In genomic region chr13:51845591-51846191, GRCm38 (mm10) we compare ENCODE assay signal across 7 mouse cellular contexts. TPM values are rescaled to one million over a fixed set of nuclear protein-coding genes. Genes with fewer than 3 reads are reported as not detected.
DNase-seq lines count a peak whose midpoint lies in the region; ATAC-seq and TF ChIP-seq lines count a peak whose summit lies in the region.

No protein-coding gene starts in this region.

- no peaks in the 10 kb centered on the region for H3K36me3 ChIP-seq in limb, embryonic 10.5 days
- H3K36me3 ChIP-seq in midbrain, embryonic 13.5 days: no peaks in the 10 kb centered on the region
- H3K36me3 ChIP-seq in small intestine, adult 2 months (ENCODE audit: control insufficient read depth, insufficient read depth, low read length): 0 out of 2 replicates have a peak, but pooled peaks cover 3% of the 10 kb centered on the region

- peaks cover 30% of the 10 kb centered on the region for H3K27me3 ChIP-seq in limb, embryonic 10.5 days (ENCODE audit: low read depth, poor library complexity, severe bottlenecking)
- peaks cover 47% of the 10 kb centered on the region for H3K27me3 ChIP-seq in midbrain, embryonic 13.5 days
- no peaks in the 10 kb centered on the region for H3K27me3 ChIP-seq in small intestine, adult 2 months (ENCODE audit: control insufficient read depth, insufficient read depth, low read length)

- H3K4me2 ChIP-seq in midbrain, embryonic 13.5 days (replicated peaks): peak overlapping the region; percentile 87

- under 1% methylated on average over 45 of the region's 45 CpGs for WGBS in limb, embryonic 10.5 days
- WGBS in midbrain, embryonic 13.5 days: under 1% methylated on average over 41 of the region's 45 CpGs
- 1% methylated on average over 45 of the region's 45 CpGs for WGBS in small intestine, adult 2 months

- H3K4me3 ChIP-seq in limb, embryonic 10.5 days: peak overlapping the region; percentile 67
- H3K4me3 ChIP-seq in midbrain, embryonic 13.5 days (replicated peaks): peak overlapping the region; percentile 65
- H3K4me3 ChIP-seq in small intestine, adult 2 months (ENCODE audit: low read depth, low read length): peak overlapping the region; percentile 77

- peak overlapping the region; percentile 87 for H3K27ac ChIP-seq in limb, embryonic 10.5 days
- peak overlapping the region; percentile 93 for H3K27ac ChIP-seq in midbrain, embryonic 13.5 days
- peak overlapping the region; percentile 84 for H3K27ac ChIP-seq in small intestine, adult 2 months (ENCODE audit: insufficient read depth, low read depth, low read length)

- peak overlapping the region; percentile 62 for H3K9ac ChIP-seq in midbrain, embryonic 13.5 days (replicated peaks)

- peaks cover 85% of the 10 kb centered on the region for H3K4me1 ChIP-seq in limb, embryonic 10.5 days
- peaks cover 80% of the 10 kb centered on the region for H3K4me1 ChIP-seq in midbrain, embryonic 13.5 days (replicated peaks)
- H3K4me1 ChIP-seq in small intestine, adult 2 months (ENCODE audit: control insufficient read depth, insufficient read depth, insufficient read length, low read length): peaks cover 11% of the 10 kb centered on the region

- DNase-seq in adrenal gland, adult (ENCODE audit: inconsistent age in 2 of 2, low spot score in 1 of 2): peak; percentile 90 to 95
- peak; percentile 94 for DNase-seq in embryo, embryonic 11 days
- peak; percentile 74 to 87 for DNase-seq in gastrocnemius, postnatal 4 days (ENCODE audit: low spot score in 2 of 2)
- DNase-seq in kidney, adult 11 months: peak; percentile 76
- peak; percentile 92 for DNase-seq in limb, embryonic 10.5 days (ENCODE audit: low spot score)

- peak; percentile 83 for TF ChIP-seq CTCF in small intestine, adult 2 months (IDR thresholded peaks at IDR 0.05; ENCODE audit: extremely low read depth, insufficient read length, insufficient replicate concordance, low read depth, low read length)

- TF ChIP-seq POLR2A in small intestine, adult 2 months (IDR thresholded peaks at IDR 0.05; ENCODE audit: low read depth, low read length): peak; percentile 17; the same call in 1 of the 2 replicates

- H3K9me3 ChIP-seq in limb, embryonic 10.5 days (replicated peaks): no peaks in the 10 kb centered on the region
- no peaks in the 10 kb centered on the region for H3K9me3 ChIP-seq in midbrain, embryonic 13.5 days

- peak; percentile 72 for ATAC-seq in midbrain, embryonic 13.5 days

RNA-seq across cellular contexts. Expression of gene Gadd45g, which starts 0.8 kb away (rescaled TPM):
- total RNA-seq in gastrocnemius, postnatal 4 days (2021): 10 to 100 TPM; 11.6 to 13.3 TPM
- 14.3 and 18.6 TPM in 2 replicates for polyA plus RNA-seq in limb, embryonic 10.5 days (2016; fragmentation: Nextera tagmentation; extraction: Ambion mirVana)
- polyA plus RNA-seq in midbrain, embryonic 13.5 days (2015; fragmentation: Nextera tagmentation; extraction: Ambion mirVana): 203 and 222 TPM in 2 replicates
- polyA plus RNA-seq in small intestine, adult 2 months (2012; rRNA removed): 19.1 and 42.2 TPM in 2 replicates

RNA-seq across cellular contexts. Expression of gene Sema4d, which starts 52.1 kb away (rescaled TPM):
- total RNA-seq in gastrocnemius, postnatal 4 days (2021): 10 to 100 TPM; 75.1 to 92.5 TPM
- 5.9 and 6.0 TPM in 2 replicates for polyA plus RNA-seq in limb, embryonic 10.5 days (2016; fragmentation: Nextera tagmentation; extraction: Ambion mirVana)
- 7.1 and 7.8 TPM in 2 replicates for polyA plus RNA-seq in midbrain, embryonic 13.5 days (2015; fragmentation: Nextera tagmentation; extraction: Ambion mirVana)
- polyA plus RNA-seq in small intestine, adult 2 months (2012; rRNA removed): 10.8 and 15.1 TPM in 2 replicates

Comparison
In these comparisons a context has a peak if more than half of its experiments do, and no peak if none do; other contexts are left out.
1. Peak in every context shown above with its lines: DNase-seq, ATAC-seq, H3K4me3 ChIP-seq and H3K27ac ChIP-seq.